Mouse (Mus musculus) CH12.LX (cell line): ENCODE measurements at regions not wholly inside any gene's neighbourhood (a gene's known extent, or its start where the extent isn't known, plus 50 kb on each side); places are given as distances from the start of the nearest gene placed in this dataset.

Experiments
- DNase-seq: peaks from one replicate; pipeline ENCODE4 v3.0.0-alpha.2; 2013; ENCODE audit errors: extremely low read depth
- H3K27ac ChIP-seq: 2 replicates; pipeline ENCODE4 v1.5.1; 2012; ENCODE audit warnings: low read depth, mild to moderate bottlenecking, control low read depth, moderate library complexity; ENCODE audit not compliant: insufficient read depth
- H3K27me3 ChIP-seq: replicated peaks from 2 replicates; pipeline ENCODE3; 2012; ENCODE audit warnings: inconsistent platforms
- H3K36me3 ChIP-seq, 2 experiments: replicated peaks in 1 of 2; 2 replicates each; pipeline versions ENCODE3 to v1.6.1; 2012; ENCODE audit warnings: inconsistent platforms in 1 of 2, low read length in 1 of 2, mild to moderate bottlenecking in 1 of 2, mixed read lengths in 1 of 2, moderate library complexity in 1 of 2; ENCODE audit not compliant: control insufficient read depth in 1 of 2, insufficient read depth in 1 of 2
- H3K4me1 ChIP-seq, 2 experiments: 2 replicates each; pipeline ENCODE4 v1.6.1; 2012; ENCODE audit warnings: inconsistent platforms in 1 of 2, moderate library complexity in 1 of 2; ENCODE audit not compliant: insufficient read depth in 2 of 2, control insufficient read depth in 1 of 2
- H3K4me2 ChIP-seq: 2 replicates; pipeline ENCODE4 v1.6.1; 2012; ENCODE audit warnings: low read depth, mild to moderate bottlenecking, control low read depth; ENCODE audit not compliant: poor library complexity, insufficient read depth, severe bottlenecking
- H3K4me3 ChIP-seq, 3 experiments: fragments of 150-350 bp in 1 of 3; sonication (generic) in 1 of 3; replicated peaks in 1 of 3; 2 replicates each; pipeline versions ENCODE3 to v1.5.1; 2011 to 2012; ENCODE audit warnings: low read depth in 2 of 3, low read length in 2 of 3, mild to moderate bottlenecking in 2 of 3, moderate library complexity in 2 of 3, control low read depth in 1 of 3, improper control_type of control experiment in 1 of 3, inconsistent platforms in 1 of 3, mixed read lengths in 1 of 3; ENCODE audit not compliant: poor library complexity in 1 of 3
- H3K79me2 ChIP-seq: replicated peaks from 2 replicates; pipeline ENCODE4 v1.6.1; 2012; ENCODE audit warnings: mild to moderate bottlenecking, moderate library complexity; ENCODE audit not compliant: control insufficient read depth, poor library complexity, insufficient read depth, severe bottlenecking; ENCODE audit errors: extremely low read depth
- H3K9ac ChIP-seq: 2 replicates; pipeline ENCODE4 v1.6.1; 2012; ENCODE audit warnings: low read depth, mild to moderate bottlenecking, control low read depth, moderate library complexity; ENCODE audit not compliant: insufficient read depth
- H3K9me3 ChIP-seq: replicated peaks from 2 replicates; pipeline ENCODE3; 2012; ENCODE audit warnings: low read length, inconsistent platforms, mixed read lengths
- BHLHE40 ChIP-seq: IDR thresholded peaks from 2 replicates; pipeline ENCODE4 v1.6.1; 2011; ENCODE audit warnings: mild to moderate bottlenecking, low read depth, low read length, improper control_type of control experiment
- CTCF ChIP-seq, 2 experiments: IDR thresholded peaks in 1 of 2; conservative IDR thresholded peaks in 1 of 2; 2 replicates each; pipeline ENCODE4 v1.5.1; 2011 to 2012; ENCODE audit warnings: low read depth in 2 of 2, low read length in 2 of 2, improper control_type of control experiment in 1 of 2, inconsistent platforms in 1 of 2, mild to moderate bottlenecking in 1 of 2, moderate library complexity in 1 of 2
- ETS1 ChIP-seq: conservative IDR thresholded peaks from 2 replicates; pipeline ENCODE4 v1.6.1; 2012; ENCODE audit warnings: low read depth, mild to moderate bottlenecking, inconsistent platforms, low read length, improper control_type of control experiment, moderate library complexity
- GABPA ChIP-seq: IDR thresholded peaks from 2 replicates; pipeline ENCODE4 v1.6.1; 2012; ENCODE audit warnings: low read depth, low read length, improper control_type of control experiment, inconsistent platforms; ENCODE audit not compliant: insufficient replicate concordance
- IRF4 ChIP-seq: IDR thresholded peaks from 2 replicates; pipeline ENCODE4 v1.6.1; 2014; ENCODE audit warnings: low read depth, mild to moderate bottlenecking, inconsistent platforms, low read length, improper control_type of control experiment
- MAFK ChIP-seq: IDR thresholded peaks from 2 replicates; pipeline ENCODE4 v1.6.1; 2011; ENCODE audit warnings: low read length, improper control_type of control experiment; ENCODE audit not compliant: insufficient replicate concordance
- MAX ChIP-seq: IDR thresholded peaks from 2 replicates; pipeline ENCODE4 v1.6.1; 2011; ENCODE audit warnings: low read length, improper control_type of control experiment
- RCOR1 ChIP-seq: conservative IDR thresholded peaks from 2 replicates; pipeline ENCODE4 v1.6.1; 2012; ENCODE audit warnings: low read depth, mild to moderate bottlenecking, inconsistent platforms, low read length, improper control_type of control experiment
- TCF12 ChIP-seq: IDR thresholded peaks from 2 replicates; pipeline ENCODE4 v1.6.1; 2014; ENCODE audit warnings: low read depth, mild to moderate bottlenecking, inconsistent platforms, low read length, improper control_type of control experiment
- USF1 ChIP-seq: IDR thresholded peaks from 2 replicates; pipeline ENCODE4 v1.6.1; 2014; ENCODE audit warnings: low read depth, mild to moderate bottlenecking, inconsistent platforms, low read length, improper control_type of control experiment
- dilution Hi-C: fragments of 300-500 bp; cut with MboI; formaldehyde crosslinking; loops from 2 replicates; pipeline ENCODE4 v1.14.3; 2020; ENCODE audit warnings: low sequenced_read_pairs; ENCODE audit not compliant: extremely low pct_unique_long_range_greater_than_20kb, extremely low pct_ligation_motif_present
- in situ Hi-C: fragments of 300-500 bp; cut with MboI; formaldehyde crosslinking; loops from 3 replicates; pipeline ENCODE4 v1.14.3; 2019; ENCODE audit warnings: low sequenced_read_pairs, low pct_ligation_motif_present, low pct_unique_long_range_greater_than_20kb, mixed read lengths

GRCm38 (mm10) chr9:115408886-115409285 is 98.7 kb upstream of the Stt3b start:
- Histone ChIP-seq H3K9ac (no peak overlapping the region), H3K27ac (no peak overlapping the region), H3K4me3 (no peak overlapping the region), H3K36me3 (no peaks in the 10 kb centered on the region), H3K9me3 (no peaks in the 10 kb centered on the region), H3K27me3 (no peaks in the 10 kb centered on the region), H3K79me2 (no peaks in the 10 kb centered on the region), H3K4me1 (peaks cover 5 to 10% of the 10 kb centered on the region in 2 experiments; a peak in 3 of 4 replicates), H3K4me2 (no peak overlapping the region)
- no peak for DNase-seq
- TF ChIP-seq RCOR1: no peak
- TF ChIP-seq CTCF (conservative IDR thresholded peaks at IDR 0.05 in 1 of 2, IDR thresholded peaks at IDR 0.05 in 1 of 2; ENCODE audit: low read depth in 2 of 2, low read length in 2 of 2): no peak
- dilution Hi-C loops: no loop called here
- in situ Hi-C loops: no loop called here

GRCm38 (mm10) chr9:115414190-115414589 is 104.0 kb upstream of the Stt3b start:
- Histone ChIP-seq H3K4me2 (no peak overlapping the region), H3K27me3 (no peaks in the 10 kb centered on the region), H3K4me1 (peaks cover 5 to 18% of the 10 kb centered on the region in 2 experiments; a peak in 3 of 4 replicates), H3K36me3 (no peaks in the 10 kb centered on the region), H3K4me3 (no peak overlapping the region), H3K9me3 (peaks cover 8% of the 10 kb centered on the region), H3K79me2 (no peaks in the 10 kb centered on the region), H3K27ac (no peak overlapping the region), H3K9ac (no peak overlapping the region)
- no peak for DNase-seq
- in situ Hi-C loops (no loop called here), dilution Hi-C loops (no loop called here)
- no peak for TF ChIP-seq IRF4

- DNase-seq: no peak
These were observed 112.6 kb upstream of the Stt3b start for GRCm38 (mm10) chr9:115422786-115423185.

GRCm38 (mm10) chr9:115426682-115427081 is 116.5 kb upstream of the Stt3b start:
- no peak overlapping the region for H3K9ac ChIP-seq
- in situ Hi-C loops: no loop called here
- DNase-seq: no peak

More at GRCm38 (mm10) chr9:115422786-115423185, 112.6 kb upstream of the Stt3b start:
- TF ChIP-seq IRF4: no peak
- no peak for TF ChIP-seq USF1
- no peak for TF ChIP-seq GABPA
- no peak for TF ChIP-seq MAFK
- TF ChIP-seq BHLHE40: no peak
- Histone ChIP-seq H3K36me3 (no peaks in the 10 kb centered on the region), H3K4me3 (no peak overlapping the region), H3K4me1 (peaks cover 0 to 2% of the 10 kb centered on the region in 2 experiments; a peak in 1 of 4 replicates), H3K9me3 (peaks cover 17% of the 10 kb centered on the region), H3K27ac (no peak overlapping the region), H3K4me2 (no peak overlapping the region), H3K79me2 (no peaks in the 10 kb centered on the region), H3K9ac (no peak overlapping the region), H3K27me3 (no peaks in the 10 kb centered on the region)
- dilution Hi-C loops: no loop called here
- in situ Hi-C loops: no loop called here

More at GRCm38 (mm10) chr9:115426682-115427081, 116.5 kb upstream of the Stt3b start:
- TF ChIP-seq MAX (no peak), ETS1 (no peak), GABPA (no peak), TCF12 (no peak)
- Histone ChIP-seq H3K27ac (no peak overlapping the region), H3K9me3 (no peaks in the 10 kb centered on the region), H3K36me3 (no peaks in the 10 kb centered on the region), H3K79me2 (no peaks in the 10 kb centered on the region), H3K4me1 (peaks cover 0 to 2% of the 10 kb centered on the region in 2 experiments; a peak in 1 of 4 replicates), H3K27me3 (no peaks in the 10 kb centered on the region), H3K4me2 (no peak overlapping the region), H3K4me3 (no peak overlapping the region)
- dilution Hi-C loops: no loop called here
